Mouse (Mus musculus): ENCODE results near the gene Dpm3. TPM values are rescaled to one million over a fixed set of nuclear protein-coding genes. Genes with fewer than 3 reads are reported as not detected.

Dpm3 gene
- polyA plus RNA-seq, 1 experiment from 2014 or later: 106 TPM

DNA sequence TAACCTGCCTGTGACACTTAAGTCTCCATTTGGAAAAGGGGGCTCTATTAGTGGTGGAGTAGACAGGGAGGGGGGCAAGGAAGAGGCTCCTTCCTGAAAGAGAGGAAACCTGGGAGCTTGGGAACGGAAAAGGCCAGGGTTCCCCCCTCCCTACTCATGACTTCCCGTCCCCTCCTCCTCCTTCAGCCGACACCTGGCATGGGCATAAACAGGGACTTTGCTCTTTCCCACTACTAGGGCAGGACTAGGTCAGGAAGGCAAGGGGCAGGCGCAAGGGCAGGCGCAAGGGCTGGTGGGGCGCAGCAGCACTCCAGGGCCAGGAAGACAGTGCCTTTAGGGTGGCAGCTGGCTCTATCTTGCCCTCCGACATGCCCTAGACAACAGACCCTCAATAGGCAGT is 18.9 kb downstream of the Dpm3 start:
- Histone ChIP-seq H3K9me3 (ENCODE audit: control insufficient read depth, low read length) (no peaks in the 10 kb centered on the region), H3K36me3 (ENCODE audit: control insufficient read depth, insufficient read depth, low read length) (no peaks in the 10 kb centered on the region), H3K27ac (replicated peaks; ENCODE audit: low read depth, low read length) (no peak overlapping the region; the same call in 1 of the 2 replicates), H3K4me2 (ENCODE audit: low read depth, severe bottlenecking) (peak overlapping the region; percentile 95), H3K4me1 (ENCODE audit: control insufficient read depth, insufficient read depth, low read length) (peaks cover 44% of the 10 kb centered on the region), H3K27me3 (ENCODE audit: control insufficient read depth, insufficient read depth, low read length) (0 out of 2 replicates have a peak, but pooled peaks cover 6% of the 10 kb centered on the region), H3K4me3 (ENCODE audit: low read depth, low read length) (peak overlapping the region; percentile 57), H3K9ac (ENCODE audit: low read length) (peak overlapping the region; percentile 65)
- ATAC-seq (ENCODE audit: insufficient number of reproducible peaks, low FRiP score, low TSS enrichment, low read depth): no peak
- DNase-seq (ENCODE audit: low spot score): peak; percentile 36
- WGBS: 35% methylated on average over 7 of the region's 7 CpGs

DNA sequence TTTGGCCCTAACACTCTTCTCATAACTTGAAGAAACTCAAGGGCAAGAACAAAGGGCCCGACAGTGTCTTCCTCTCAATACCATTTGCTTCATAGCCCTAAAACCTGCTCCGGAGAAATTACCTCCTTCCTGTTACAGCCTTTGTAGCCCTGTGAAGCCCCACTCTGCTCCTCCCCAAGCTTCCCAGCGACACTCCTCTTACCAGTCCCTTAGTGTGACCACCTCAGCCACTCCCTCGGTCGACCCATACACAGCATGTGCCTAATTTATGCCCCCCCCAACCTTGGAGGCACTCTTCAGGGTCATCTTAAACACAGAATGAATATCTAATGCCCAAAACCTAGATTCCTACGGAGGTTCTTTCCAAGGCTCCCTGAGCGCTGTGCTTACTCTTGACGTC is 19.5 kb downstream of the Dpm3 start:
- WGBS: 6% methylated on average over 8 of the region's 8 CpGs
- Histone ChIP-seq H3K27ac (replicated peaks; ENCODE audit: low read depth, low read length) (no peak overlapping the region; the same call in none of the 2 replicates), H3K9me3 (ENCODE audit: control insufficient read depth, low read length) (no peaks in the 10 kb centered on the region), H3K4me3 (ENCODE audit: low read depth, low read length) (peak overlapping the region; percentile 57), H3K36me3 (ENCODE audit: control insufficient read depth, insufficient read depth, low read length) (no peaks in the 10 kb centered on the region), H3K4me1 (ENCODE audit: control insufficient read depth, insufficient read depth, low read length) (peaks cover 44% of the 10 kb centered on the region), H3K27me3 (ENCODE audit: control insufficient read depth, insufficient read depth, low read length) (0 out of 2 replicates have a peak, but pooled peaks cover 6% of the 10 kb centered on the region), H3K4me2 (ENCODE audit: low read depth, severe bottlenecking) (peak overlapping the region; percentile 95), H3K9ac (ENCODE audit: low read length) (peak overlapping the region; percentile 65)
- ATAC-seq (ENCODE audit: insufficient number of reproducible peaks, low FRiP score, low TSS enrichment, low read depth): no peak
- DNase-seq (ENCODE audit: low spot score): no peak

DNA sequence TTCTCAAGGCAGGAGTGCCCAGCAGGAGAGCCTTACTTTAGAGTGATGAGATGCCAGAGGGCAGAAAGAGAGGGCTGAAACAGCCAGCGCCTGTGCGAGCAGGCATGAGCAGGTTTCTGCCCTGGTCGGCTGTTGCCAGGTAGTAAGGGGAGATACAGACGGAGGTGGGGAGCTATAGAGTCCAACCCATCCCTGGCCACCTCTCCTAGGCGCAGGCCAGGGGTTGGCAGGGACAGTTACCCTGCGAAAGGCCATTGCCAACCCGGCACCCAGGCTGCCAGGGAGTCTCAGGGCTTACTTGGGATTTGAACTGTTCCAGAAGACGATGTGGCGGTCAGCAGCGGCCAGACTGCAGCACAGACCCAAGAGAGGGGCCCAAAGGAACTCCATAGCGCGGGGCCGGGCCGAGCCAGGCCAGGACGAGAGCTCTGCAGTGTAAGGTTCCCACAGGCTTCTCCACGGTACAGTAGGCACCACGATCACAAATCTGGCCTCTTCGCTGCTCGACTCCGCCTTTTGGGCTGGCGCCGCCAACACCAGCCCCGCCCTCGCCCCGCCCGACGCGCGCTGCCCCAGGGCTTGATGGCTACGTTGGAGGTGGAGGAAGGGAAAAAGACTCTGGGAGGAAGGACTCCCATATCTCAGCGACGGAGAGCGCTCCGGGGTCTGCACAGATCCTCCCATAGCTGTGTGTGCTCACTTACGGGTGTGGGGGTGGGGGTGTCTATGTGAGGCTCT is 20.2 kb downstream of the Dpm3 start:
- WGBS: under 1% methylated on average over 35 of the region's 35 CpGs
- H3K4me3 ChIP-seq (ENCODE audit: low read depth, low read length): peak overlapping the region; percentile 57
- peaks cover 44% of the 10 kb centered on the region for H3K4me1 ChIP-seq (ENCODE audit: control insufficient read depth, insufficient read depth, low read length)
- 0 out of 2 replicates have a peak, but pooled peaks cover 6% of the 10 kb centered on the region for H3K27me3 ChIP-seq (ENCODE audit: control insufficient read depth, insufficient read depth, low read length)
- DNase-seq (ENCODE audit: low spot score): peak; percentile 87
- H3K4me2 ChIP-seq (ENCODE audit: low read depth, severe bottlenecking): peak overlapping the region; percentile 95
- H3K36me3 ChIP-seq (ENCODE audit: control insufficient read depth, insufficient read depth, low read length): no peaks in the 10 kb centered on the region
- H3K9me3 ChIP-seq (ENCODE audit: control insufficient read depth, low read length): no peaks in the 10 kb centered on the region
- peak; percentile 42; the same call in 1 of the 2 replicates for ATAC-seq (ENCODE audit: insufficient number of reproducible peaks, low FRiP score, low TSS enrichment, low read depth)
- H3K9ac ChIP-seq (ENCODE audit: low read length): peak overlapping the region; percentile 65
- H3K27ac ChIP-seq (replicated peaks; ENCODE audit: low read depth, low read length): peak overlapping the region; percentile 39; the same call in 1 of the 2 replicates

DNA sequence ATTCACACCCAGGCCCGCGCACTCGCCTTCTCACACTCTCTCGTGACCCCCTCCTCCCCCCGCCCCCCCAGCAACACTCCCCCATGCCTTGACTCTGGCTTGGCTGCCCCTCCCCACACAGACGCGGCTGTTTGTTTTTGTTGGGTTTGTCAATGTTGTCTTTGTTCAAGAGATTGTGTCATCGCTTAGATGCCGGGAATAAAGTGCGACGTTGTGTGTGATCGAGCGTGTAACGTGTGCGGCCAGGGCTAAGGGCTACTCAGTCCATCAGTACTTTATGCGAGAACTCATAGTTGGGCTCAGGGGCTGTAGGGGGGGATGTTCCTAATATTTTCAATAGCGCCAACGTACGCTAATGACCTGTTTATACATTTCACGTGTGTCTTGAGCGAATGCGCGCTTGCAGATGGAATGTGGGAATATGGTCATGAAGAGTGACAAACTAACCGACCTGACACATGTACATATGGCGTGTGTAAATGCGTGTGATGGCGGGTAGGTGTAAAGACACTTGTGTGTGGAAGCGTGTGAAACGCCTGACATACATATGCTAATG is 21.0 kb downstream of the Dpm3 start:
- Histone ChIP-seq H3K9ac (ENCODE audit: low read length) (peak overlapping the region; percentile 65; the same call in 1 of the 2 replicates), H3K4me1 (ENCODE audit: control insufficient read depth, insufficient read depth, low read length) (peaks cover 44% of the 10 kb centered on the region), H3K27me3 (ENCODE audit: control insufficient read depth, insufficient read depth, low read length) (0 out of 2 replicates have a peak, but pooled peaks cover 6% of the 10 kb centered on the region), H3K36me3 (ENCODE audit: control insufficient read depth, insufficient read depth, low read length) (no peaks in the 10 kb centered on the region), H3K9me3 (ENCODE audit: control insufficient read depth, low read length) (no peaks in the 10 kb centered on the region), H3K27ac (replicated peaks; ENCODE audit: low read depth, low read length) (peak overlapping the region; percentile 39; the same call in 1 of the 2 replicates), H3K4me2 (ENCODE audit: low read depth, severe bottlenecking) (peak overlapping the region; percentile 95), H3K4me3 (ENCODE audit: low read depth, low read length) (peak overlapping the region; percentile 57)
- WGBS: under 1% methylated on average over 29 of the region's 29 CpGs
- ATAC-seq (ENCODE audit: insufficient number of reproducible peaks, low FRiP score, low TSS enrichment, low read depth) (no peak), DNase-seq (ENCODE audit: low spot score) (no peak)

DNA sequence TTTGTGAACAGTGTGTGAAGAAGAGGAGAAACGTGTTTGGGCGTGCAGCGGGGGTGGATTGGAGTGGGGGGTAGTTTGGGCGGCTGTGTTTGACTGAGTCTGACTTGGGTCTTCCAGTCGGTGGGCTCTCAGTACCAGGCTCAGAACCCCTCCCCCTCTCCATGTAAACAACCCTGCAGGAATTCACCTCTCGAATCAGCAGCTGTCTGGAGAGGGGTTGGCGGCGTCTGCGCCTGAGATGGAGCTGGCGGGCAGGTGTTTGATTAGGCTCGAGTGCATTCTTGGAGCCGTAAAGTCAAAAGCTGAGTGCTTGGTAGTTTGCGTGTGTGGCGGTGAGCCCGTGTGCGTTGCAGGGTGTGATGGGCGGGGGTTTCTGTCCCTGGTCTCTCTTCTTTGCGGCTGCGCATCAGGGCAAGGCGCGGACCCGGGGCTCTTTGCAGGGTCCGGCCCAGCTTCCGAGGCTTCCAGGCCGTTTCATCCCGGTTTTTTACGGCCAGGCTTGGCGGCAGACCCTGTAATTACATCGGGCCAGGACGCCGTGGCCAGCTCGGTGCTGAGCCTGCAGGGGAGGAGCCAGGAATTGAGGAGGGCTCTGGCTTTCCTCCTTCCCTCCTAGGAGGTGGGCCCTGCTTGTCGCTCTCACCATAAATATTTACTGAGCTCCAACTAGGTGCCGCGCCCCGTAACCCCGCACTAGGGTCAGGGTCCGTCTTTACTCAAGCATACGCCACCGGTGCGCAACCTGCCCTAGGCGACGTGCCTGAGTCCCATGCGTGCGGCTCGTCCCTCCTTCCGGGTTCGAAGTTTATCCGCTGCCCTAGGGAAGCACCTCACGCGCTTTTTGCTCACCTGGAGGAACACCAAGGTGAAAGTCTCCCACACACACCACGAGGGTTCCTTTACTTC is 21.7 kb downstream of the Dpm3 start, which contains the start of gene Efna1:
Gene Efna1 (minus strand): TSS at position 537 of the 906 bp plus-strand sequence.
- H3K9ac ChIP-seq (ENCODE audit: low read length): peak within 1 kb of the TSS; percentile 65
- peak within 1 kb of the TSS; percentile 95 for H3K4me2 ChIP-seq (ENCODE audit: low read depth, severe bottlenecking)
- no peaks in the 10 kb centered on the region for H3K9me3 ChIP-seq (ENCODE audit: control insufficient read depth, low read length)
- DNase-seq (ENCODE audit: low spot score) (peak; percentile 74), ATAC-seq (ENCODE audit: insufficient number of reproducible peaks, low FRiP score, low TSS enrichment, low read depth) (peak; percentile 56)
- under 1% methylated on average over 52 of the region's 52 CpGs for WGBS
- peaks cover 44% of the 10 kb centered on the region for H3K4me1 ChIP-seq (ENCODE audit: control insufficient read depth, insufficient read depth, low read length)
- H3K36me3 ChIP-seq (ENCODE audit: control insufficient read depth, insufficient read depth, low read length): no peaks in the 10 kb centered on the region
- H3K4me3 ChIP-seq (ENCODE audit: low read depth, low read length): peak within 1 kb of the TSS; percentile 57
- 0 out of 2 replicates have a peak, but pooled peaks cover 6% of the 10 kb centered on the region for H3K27me3 ChIP-seq (ENCODE audit: control insufficient read depth, insufficient read depth, low read length)
- H3K27ac ChIP-seq (replicated peaks; ENCODE audit: low read depth, low read length): peak within 1 kb of the TSS; percentile 62

DNA sequence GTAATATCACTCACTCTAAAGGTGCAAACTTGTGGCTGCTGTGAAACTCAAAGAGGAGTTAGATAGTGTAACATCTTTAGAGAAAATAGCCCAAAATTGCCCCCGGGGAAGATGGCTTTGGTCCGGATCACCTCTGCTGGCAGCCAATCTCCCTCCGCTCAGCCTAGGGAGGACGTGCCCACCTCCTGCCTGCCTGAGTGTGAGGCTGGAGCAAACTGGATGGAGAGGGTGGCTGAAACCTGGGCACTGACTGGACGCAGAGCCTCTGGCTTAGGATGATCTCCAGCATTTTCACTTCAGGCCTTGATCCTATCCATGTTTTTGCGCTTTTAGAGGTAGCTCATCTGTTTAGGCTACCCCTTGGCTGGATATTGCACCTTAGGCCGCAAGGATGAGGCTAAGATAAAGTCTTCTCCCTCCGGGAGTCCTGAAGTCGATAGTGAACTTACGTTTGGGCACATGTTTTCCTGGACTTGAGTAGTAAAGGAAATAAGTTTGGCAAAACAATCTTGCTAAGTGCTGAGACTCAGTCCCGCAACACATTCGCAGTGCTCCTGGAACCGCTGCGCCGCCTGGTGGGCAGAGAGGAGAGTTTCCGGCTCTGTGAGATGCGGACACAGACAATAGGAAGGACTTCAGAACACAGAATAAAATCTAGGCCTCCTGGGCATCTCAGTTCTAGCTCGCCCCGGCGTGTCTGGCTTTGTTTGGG is 22.6 kb downstream of the Dpm3 start:
- Histone ChIP-seq H3K9me3 (ENCODE audit: control insufficient read depth, low read length) (no peaks in the 10 kb centered on the region), H3K4me1 (ENCODE audit: control insufficient read depth, insufficient read depth, low read length) (peaks cover 40% of the 10 kb centered on the region), H3K36me3 (ENCODE audit: control insufficient read depth, insufficient read depth, low read length) (no peaks in the 10 kb centered on the region), H3K4me3 (ENCODE audit: low read depth, low read length) (peak overlapping the region; percentile 57), H3K9ac (ENCODE audit: low read length) (peak overlapping the region; percentile 56), H3K4me2 (ENCODE audit: low read depth, severe bottlenecking) (peak overlapping the region; percentile 95), H3K27me3 (ENCODE audit: control insufficient read depth, insufficient read depth, low read length) (0 out of 2 replicates have a peak, but pooled peaks cover 6% of the 10 kb centered on the region), H3K27ac (replicated peaks; ENCODE audit: low read depth, low read length) (peak overlapping the region; percentile 62; the same call in 1 of the 2 replicates)
- 11% methylated on average over 20 of the region's 20 CpGs for WGBS
- ATAC-seq (ENCODE audit: insufficient number of reproducible peaks, low FRiP score, low TSS enrichment, low read depth) (no peak), DNase-seq (ENCODE audit: low spot score) (peak; percentile 90)

DNA sequence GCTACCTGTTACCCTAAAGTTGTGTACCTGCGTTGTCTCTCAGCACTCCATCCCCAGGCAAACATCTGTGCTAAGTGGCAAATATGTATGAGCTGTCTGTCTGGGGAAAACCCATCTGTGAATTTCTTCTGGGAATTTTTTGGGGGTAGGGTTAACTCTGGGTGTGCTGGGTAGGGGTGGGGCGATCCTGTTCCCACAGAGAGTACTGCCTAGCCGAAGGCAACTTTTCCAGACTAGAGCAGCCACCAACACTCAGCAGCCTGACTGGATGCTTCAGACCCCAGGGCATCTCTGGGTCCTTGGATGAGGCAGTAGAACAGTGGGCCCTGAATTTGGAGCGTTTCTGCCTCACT is 23.1 kb downstream of the Dpm3 start:
- Histone ChIP-seq H3K9ac (ENCODE audit: low read length) (no peak overlapping the region), H3K27me3 (ENCODE audit: control insufficient read depth, insufficient read depth, low read length) (0 out of 2 replicates have a peak, but pooled peaks cover 6% of the 10 kb centered on the region), H3K4me2 (ENCODE audit: low read depth, severe bottlenecking) (peak overlapping the region; percentile 95; the same call in 1 of the 2 replicates), H3K27ac (replicated peaks; ENCODE audit: low read depth, low read length) (no peak overlapping the region), H3K9me3 (ENCODE audit: control insufficient read depth, low read length) (no peaks in the 10 kb centered on the region), H3K4me3 (ENCODE audit: low read depth, low read length) (no peak overlapping the region), H3K36me3 (ENCODE audit: control insufficient read depth, insufficient read depth, low read length) (no peaks in the 10 kb centered on the region), H3K4me1 (ENCODE audit: control insufficient read depth, insufficient read depth, low read length) (peaks cover 35% of the 10 kb centered on the region)
- DNase-seq (ENCODE audit: low spot score) (no peak), ATAC-seq (ENCODE audit: insufficient number of reproducible peaks, low FRiP score, low TSS enrichment, low read depth) (no peak)
- 25% methylated on average over 4 of the region's 4 CpGs for WGBS

Measured in limb, embryonic 11.5 days (tissue).